Mouse (Mus musculus) right cerebral cortex, postnatal 10 days (tissue): ENCODE results near the gene Eml1.
A peak's percentile ranks its signal among the peaks of the same experiment; 100 is the strongest.

Source experiments
- DNase-seq, 2 experiments: peaks; one replicate each; pipeline ENCODE4 v3.0.0; 2021; ENCODE audit warnings: low spot score in 2 of 2

Gene Eml1

GRCm38 (mm10) chr12:108422495-108422857 is 51.7 kb downstream of the Eml1 start:
- peak; percentile 68 to 72 for DNase-seq

- peak; percentile 93 for DNase-seq
Measured at GRCm38 (mm10) chr12:108422858-108423631, 52.3 kb downstream of the Eml1 start.

GRCm38 (mm10) chr12:108430964-108431363 is 60.2 kb downstream of the Eml1 start:
- no peak for DNase-seq

GRCm38 (mm10) chr12:108431714-108432113 is 61.0 kb downstream of the Eml1 start:
- no peak for DNase-seq

GRCm38 (mm10) chr12:108432578-108432977 is 61.8 kb downstream of the Eml1 start:
- DNase-seq = no peak

GRCm38 (mm10) chr12:108433030-108433429 is 62.3 kb downstream of the Eml1 start:
- peak; percentile 62 to 74 for DNase-seq

GRCm38 (mm10) chr12:108433498-108433897 is 62.7 kb downstream of the Eml1 start:
- DNase-seq = no peak

GRCm38 (mm10) chr12:108435444-108436015 is 64.8 kb downstream of the Eml1 start:
- DNase-seq = no peak

GRCm38 (mm10) chr12:108436029-108436923 is 65.5 kb downstream of the Eml1 start:
- DNase-seq = peak; percentile 62 to 76

GRCm38 (mm10) chr12:108437446-108437845 is 66.7 kb downstream of the Eml1 start:
- DNase-seq = no peak

GRCm38 (mm10) chr12:108443271-108443670 is 72.5 kb downstream of the Eml1 start:
- no peak for DNase-seq

- DNase-seq = no peak
Measured at GRCm38 (mm10) chr12:108443708-108444107, 73.0 kb downstream of the Eml1 start.

- DNase-seq = no peak
Measured at GRCm38 (mm10) chr12:108444166-108445115, 73.7 kb downstream of the Eml1 start.

- DNase-seq = no peak
Measured at GRCm38 (mm10) chr12:108446721-108447120, 76.0 kb downstream of the Eml1 start.

- no peak for DNase-seq
Measured at GRCm38 (mm10) chr12:108448396-108448795, 77.6 kb downstream of the Eml1 start.

GRCm38 (mm10) chr12:108449935-108450334 is 79.2 kb downstream of the Eml1 start:
- no peak for DNase-seq

- no peak for DNase-seq
Measured at GRCm38 (mm10) chr12:108450546-108450945, 79.8 kb downstream of the Eml1 start.

- DNase-seq = no peak
Measured at GRCm38 (mm10) chr12:108452151-108452874, 81.6 kb downstream of the Eml1 start.

- no peak for DNase-seq
Measured at GRCm38 (mm10) chr12:108453561-108454044, 82.8 kb downstream of the Eml1 start.

GRCm38 (mm10) chr12:108455004-108455403 is 84.2 kb downstream of the Eml1 start:
- DNase-seq = peak; percentile 67 to 73
